Mouse (Mus musculus): ENCODE results near the gene Pcsk6. TPM values are rescaled to one million over a fixed set of nuclear protein-coding genes. Genes with fewer than 3 reads are reported as not detected.

Pcsk6 gene
- polyA plus RNA-seq, 1 experiment: 7.1 TPM

GRCm38 (mm10) chr7:66087652-66088051 lies 226.1 kb downstream of the Pcsk6 start:
- DNase-seq (ENCODE audit: low read depth, low spot score): no peak
- WGBS: 90% methylated on average over 4 of the region's 4 CpGs

DNA sequence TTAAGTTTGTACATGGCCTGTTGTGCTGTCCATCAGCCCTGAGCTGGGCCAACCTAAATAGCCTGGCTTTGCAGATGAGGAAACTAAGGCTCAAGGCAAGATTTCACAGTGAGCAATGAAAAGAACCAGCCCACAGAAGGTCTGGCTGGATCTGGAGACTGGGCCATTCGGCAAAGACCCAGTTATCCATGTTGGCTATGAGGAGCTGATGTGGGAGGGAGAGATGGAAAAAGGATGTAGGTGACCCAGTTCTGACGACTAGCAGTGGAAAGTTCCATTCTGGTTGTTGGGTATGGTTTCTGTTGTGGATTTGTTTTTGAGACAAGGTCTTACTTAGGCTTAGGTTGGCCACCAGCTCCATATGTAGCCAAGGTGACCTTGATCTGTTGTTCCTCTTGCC lies 226.5 kb downstream of the Pcsk6 start:
- no peak for DNase-seq (ENCODE audit: low read depth, low spot score)
- 82% methylated on average over 2 of the region's 2 CpGs for WGBS

- no peak for DNase-seq (ENCODE audit: low read depth, low spot score)
Measured at GRCm38 (mm10) chr7:66090676-66091190, 229.2 kb downstream of the Pcsk6 start.

GRCm38 (mm10) chr7:66091553-66091952 lies 230.0 kb downstream of the Pcsk6 start:
- 86% methylated on average over 7 of the region's 7 CpGs for WGBS
- DNase-seq (ENCODE audit: low read depth, low spot score): no peak

More at GRCm38 (mm10) chr7:66090676-66091190, 229.2 kb downstream of the Pcsk6 start:
- WGBS: 86% methylated on average over 11 of the region's 11 CpGs

GRCm38 (mm10) chr7:66092656-66093055 lies 231.1 kb downstream of the Pcsk6 start:
- DNase-seq (ENCODE audit: low read depth, low spot score): no peak
- WGBS: 80% methylated on average over 8 of the region's 8 CpGs

GRCm38 (mm10) chr7:66094141-66094540 lies 232.6 kb downstream of the Pcsk6 start:
- no peak for DNase-seq (ENCODE audit: low read depth, low spot score)
- 63% methylated on average over 5 of the region's 5 CpGs for WGBS

DNA sequence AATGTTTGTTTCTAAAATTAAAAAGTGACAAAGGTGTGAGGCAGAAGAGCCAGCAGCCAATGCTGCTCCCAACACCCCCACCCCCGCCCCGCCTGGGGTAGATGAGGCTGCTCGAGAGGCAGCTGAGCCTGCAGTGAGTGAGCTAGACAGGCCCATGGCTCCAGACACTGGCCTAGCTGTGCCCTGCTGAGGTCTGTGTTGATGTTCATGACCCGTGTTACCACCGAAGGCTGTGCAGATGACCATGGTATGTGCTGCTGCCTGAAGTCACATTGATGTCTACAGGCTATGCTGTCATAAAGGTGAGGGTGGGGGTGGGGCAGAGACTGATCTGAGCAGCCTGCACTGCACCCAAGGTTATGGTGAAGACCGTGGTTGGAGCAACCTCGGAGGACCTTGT lies 237.3 kb downstream of the Pcsk6 start:
- WGBS: 77% methylated on average over 7 of the region's 7 CpGs
- no peak for DNase-seq (ENCODE audit: low read depth, low spot score)

Other genes starting within 250 kb of the Pcsk6 start
- gene Tarsl2, start 216.8 kb upstream of the Pcsk6 start, polyA plus RNA-seq (2012; rRNA removed): 0.94 and 1.3 TPM in 2 replicates
- gene Tm2d3, start 170.6 kb upstream of the Pcsk6 start, polyA plus RNA-seq (2012; rRNA removed): 98.5 and 101 TPM in 2 replicates
- not detected in 2 replicates for gene Gm45213, start 181.9 kb downstream of the Pcsk6 start, polyA plus RNA-seq (2012; rRNA removed)
- gene Snrpa1, start 197.3 kb downstream of the Pcsk6 start, polyA plus RNA-seq (2012; rRNA removed): 10.9 and 14.1 TPM in 2 replicates
- 84.3 and 96.4 TPM in 2 replicates for gene Selenos, start 217.9 kb downstream of the Pcsk6 start, polyA plus RNA-seq (2012; rRNA removed)
- 2.3 and 3.1 TPM in 2 replicates for gene Chsy1, start 247.8 kb downstream of the Pcsk6 start, polyA plus RNA-seq (2012; rRNA removed)